Mouse (Mus musculus): ENCODE measurements around the gene Letm1.

GRCm38 (mm10) chr5:33803337-33803736, 20.7 kb upstream of the Letm1 start:
- no peak for TF ChIP-seq CTCF (IDR thresholded peaks at IDR 0.05; ENCODE audit: low read depth, low read length)
- TF ChIP-seq POLR2A (IDR thresholded peaks at IDR 0.05; ENCODE audit: extremely low read depth, insufficient read depth, low read length): no peak
